Comparison of ENCODE assay signal across 14 mouse cellular contexts in the genomic region with DNA sequence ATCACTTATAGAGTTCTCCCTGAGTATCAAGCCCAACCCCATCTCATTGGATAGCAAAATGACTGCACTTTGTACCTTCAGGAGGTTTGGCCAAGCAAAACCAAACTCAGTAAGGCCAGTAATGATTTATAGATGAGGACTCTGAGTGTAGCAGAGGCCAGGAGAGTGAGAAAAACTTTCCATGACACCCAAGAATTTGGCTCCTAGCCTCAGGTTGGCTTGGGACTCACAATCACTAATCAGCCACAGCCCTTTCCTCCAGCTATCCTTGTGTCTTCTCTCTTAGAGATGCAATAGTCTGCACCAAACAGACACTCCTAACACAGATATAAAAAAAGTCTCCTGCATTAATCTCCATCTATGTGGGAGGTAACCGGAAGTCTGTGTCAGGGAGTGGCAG. TPM values are rescaled to one million over a fixed set of nuclear protein-coding genes. Genes with fewer than 3 reads are reported as not detected.
DNase-seq lines count a peak whose midpoint lies in the region; ATAC-seq and TF ChIP-seq lines count a peak whose summit lies in the region.
"Had no signal": no experiment of that assay in that cellular context is flagged by ENCODE, and none has a peak within 500 bp of the region (broad histone marks: within the 10 kb centered on the region; RNA-seq: fewer than 3 reads in every experiment).

No protein-coding gene starts in this region.

- no peaks in the 10 kb centered on the region; the same call in 1 of the 2 replicates for H3K4me1 ChIP-seq in lung, postnatal 0 days (ENCODE audit: insufficient read depth, low read depth, low read length)
- H3K4me1 ChIP-seq: midbrain, embryonic 15.5 days had no signal

- TF ChIP-seq EP300 in lung, postnatal 0 days (IDR thresholded peaks at IDR 0.05): no peak

- no peak overlapping the region for H3K4me3 ChIP-seq in lung, postnatal 0 days (ENCODE audit: low read depth, low read length)
- H3K4me3 ChIP-seq: heart, adult 2 months; midbrain, embryonic 15.5 days had no signal

- TF ChIP-seq CTCF in lung, postnatal 0 days (IDR thresholded peaks at IDR 0.05): no peak

- H3K9me3 ChIP-seq in lung, postnatal 0 days (ENCODE audit: low read length): no peaks in the 10 kb centered on the region
- H3K9me3 ChIP-seq: midbrain, embryonic 15.5 days had no signal

- intact Hi-C loops in gastrocnemius, postnatal 14 days (cut with DNase I; ENCODE audit: low total_unique reads): no loop called here

- no peak overlapping the region for H3K4me2 ChIP-seq in lung, postnatal 0 days (replicated peaks; ENCODE audit: low read depth, low read length)
- H3K4me2 ChIP-seq: midbrain, embryonic 15.5 days had no signal

- ATAC-seq in lung, postnatal 0 days: no peak
- ATAC-seq: forebrain, embryonic 14.5 days; midbrain, embryonic 15.5 days had no signal

- no peak overlapping the region for H3K27ac ChIP-seq in lung, postnatal 0 days (ENCODE audit: low read length)
- H3K27ac ChIP-seq: heart, adult 2 months; midbrain, embryonic 15.5 days had no signal

- DNase-seq in gastrocnemius, adult 18-20 months (ENCODE audit: low spot score): peak; percentile 50
- DNase-seq in gastrocnemius, postnatal 14 days: no peak
- DNase-seq in lung, postnatal 0 days (ENCODE audit: low spot score): peak; percentile 5
- DNase-seq in lung, postnatal 14 days: no peak
- peak; percentile 60 for DNase-seq in heart, postnatal 4 days
- DNase-seq in lung, postnatal 10 days: peak; percentile 61
- DNase-seq in T-cell, adult 2 months (ENCODE audit: low spot score): no peak
- no peak for DNase-seq in retina, embryonic 14.5 days (ENCODE audit: low spot score)
- DNase-seq: cerebellum, adult 11 months; right cerebral cortex, postnatal 4 days had no signal

- no peaks in the 10 kb centered on the region for H3K27me3 ChIP-seq in lung, postnatal 0 days (replicated peaks; ENCODE audit: insufficient read depth, low read length)
- H3K27me3 ChIP-seq: midbrain, embryonic 15.5 days had no signal

- H3K9ac ChIP-seq in lung, postnatal 0 days (replicated peaks; ENCODE audit: low read depth): no peak overlapping the region
- H3K9ac ChIP-seq: midbrain, embryonic 15.5 days had no signal

- 56% methylated on average over 1 of the region's 1 CpGs for WGBS in lung, postnatal 0 days

- no peaks in the 10 kb centered on the region for H3K36me3 ChIP-seq in lung, postnatal 0 days (ENCODE audit: insufficient read depth, low read length)
- H3K36me3 ChIP-seq: midbrain, embryonic 15.5 days had no signal

RNA-seq across cellular contexts. Expression of gene Gli2, which starts 31.1 kb away (rescaled TPM):
- total RNA-seq in gastrocnemius, adult 18-20 months (2021): 1 to 10 TPM in 1 of 2 experiments, under 1 TPM in 1; 0.78 to 1.1 TPM
- 1 to 10 TPM; 3.3 to 4.5 TPM for total RNA-seq in gastrocnemius, postnatal 14 days (2021)
- 1.9 and 2.7 TPM in 2 replicates for polyA plus RNA-seq in lung, postnatal 0 days (2015; fragmentation: Nextera tagmentation; extraction: Ambion mirVana)
- total RNA-seq in heart, postnatal 4 days (2021): 1 to 10 TPM; 4.6 to 5.2 TPM
- total RNA-seq: neutrophil, adult 5-6 weeks had no signal

Comparison
In these comparisons a context has a peak if more than half of its experiments do, and no peak if none do; other contexts are left out.
1. DNase-seq: peak in gastrocnemius, adult 18-20 months (single experiment), lung, postnatal 0 days (single experiment), heart, postnatal 4 days (single experiment) and lung, postnatal 10 days (single experiment); none in gastrocnemius, postnatal 14 days (single experiment), lung, postnatal 14 days (single experiment), T-cell, adult 2 months (single experiment) and retina, embryonic 14.5 days (single experiment).